In the genomic region with DNA sequence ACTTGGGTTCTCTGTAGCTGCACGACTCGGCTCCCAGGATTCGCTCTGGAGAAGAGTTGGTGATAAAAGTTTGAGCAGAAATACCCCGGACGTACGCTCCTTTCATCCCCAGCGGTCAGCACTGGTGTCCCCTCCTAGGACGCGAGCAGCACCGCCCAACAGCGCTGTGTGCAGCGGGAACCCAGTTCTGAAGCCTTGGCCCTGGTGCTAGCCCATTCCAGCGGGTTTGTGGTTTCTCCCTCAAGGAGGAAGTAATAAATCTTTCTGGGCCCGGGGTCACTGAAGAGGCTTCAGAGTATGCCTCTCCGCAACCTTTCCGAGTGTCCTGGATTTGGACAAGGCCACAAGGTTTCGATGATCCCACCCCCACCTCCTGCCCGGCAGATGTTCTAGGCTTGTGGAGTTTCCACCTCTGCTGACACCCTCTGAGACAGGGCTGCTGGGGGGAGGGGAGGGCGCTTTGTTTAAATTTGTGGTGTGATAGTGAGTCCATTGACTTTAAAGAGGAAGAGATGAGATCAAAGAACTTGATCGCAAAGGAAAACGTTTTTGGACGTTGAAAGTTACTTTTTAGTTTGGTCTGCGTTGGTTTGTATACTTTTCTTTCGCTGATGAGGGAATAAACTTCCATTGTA, we compare ENCODE assay signal across 8 mouse cellular contexts. TPM values are rescaled to one million over a fixed set of nuclear protein-coding genes. Genes with fewer than 3 reads are reported as not detected.
DNase-seq lines count a peak whose midpoint lies in the region; ATAC-seq lines count a peak whose summit lies in the region.

No protein-coding gene starts in this region.

- peak overlapping the region; percentile 78 for H3K9ac ChIP-seq in heart, embryonic 14.5 days (ENCODE audit: low read length)
- peak overlapping the region; percentile 81 for H3K9ac ChIP-seq in kidney, embryonic 16.5 days (replicated peaks; ENCODE audit: low read length)
- peak overlapping the region; percentile 32 for H3K9ac ChIP-seq in stomach, embryonic 14.5 days (replicated peaks; ENCODE audit: low read depth, low read length)

- WGBS in heart, embryonic 14.5 days: under 1% methylated on average over 24 of the region's 24 CpGs
- under 1% methylated on average over 24 of the region's 24 CpGs for WGBS in kidney, embryonic 16.5 days
- WGBS in stomach, embryonic 14.5 days: under 1% methylated on average over 24 of the region's 24 CpGs

- H3K4me3 ChIP-seq in heart, embryonic 14.5 days (ENCODE audit: control insufficient read depth in 1 of 2, insufficient read depth in 1 of 2, low read depth in 1 of 2, low read length in 2 of 2): peak overlapping the region; percentile 71 to 79
- peak overlapping the region; percentile 56 for H3K4me3 ChIP-seq in kidney, embryonic 16.5 days (ENCODE audit: low read length)
- H3K4me3 ChIP-seq in stomach, embryonic 14.5 days (ENCODE audit: low read depth, low read length): peak overlapping the region; percentile 61

- ATAC-seq in heart, embryonic 14.5 days (ENCODE audit: insufficient number of reproducible peaks, insufficient read depth, low FRiP score, low read depth): peak; percentile 16; the same call in 1 of the 2 replicates
- peak; percentile 69 for ATAC-seq in kidney, embryonic 16.5 days (ENCODE audit: low FRiP score, low TSS enrichment)
- peak; percentile 35; the same call in 1 of the 2 replicates for ATAC-seq in stomach, embryonic 14.5 days (ENCODE audit: insufficient number of reproducible peaks, insufficient read depth, low FRiP score, low read depth)

- peak; percentile 12 for DNase-seq in cerebellum, adult 11 months
- no peak for DNase-seq in cerebellum, adult 9-11 months
- DNase-seq in adrenal gland, postnatal 4 days (ENCODE audit: low spot score in 2 of 2): peak; percentile 23 to 45
- DNase-seq in lung, postnatal 10 days: peak; percentile 73
- no peak for DNase-seq in c-Kit-positive CD71-positive TER-119-positive erythroid progenitor cells, embryonic 14.5 days (ENCODE audit: low spot score)

- H3K4me1 ChIP-seq in heart, embryonic 14.5 days (ENCODE audit: control insufficient read depth in 2 of 2, insufficient read depth in 2 of 2, low read length in 2 of 2): peaks cover 4 to 16% of the 10 kb centered on the region in 2 experiments; a peak in 2 of 4 replicates
- peaks cover 20% of the 10 kb centered on the region for H3K4me1 ChIP-seq in kidney, embryonic 16.5 days (ENCODE audit: insufficient read depth, low read length)
- 0 out of 2 replicates have a peak, but pooled peaks cover 6% of the 10 kb centered on the region for H3K4me1 ChIP-seq in stomach, embryonic 14.5 days (ENCODE audit: control insufficient read depth, insufficient read depth, low read length)

- peak overlapping the region in 1 of 2 experiments; percentile 47; a peak in 1 of 4 replicates for H3K27ac ChIP-seq in heart, embryonic 14.5 days (replicated peaks in 1 of 2; ENCODE audit: control insufficient read depth in 1 of 2, insufficient read depth in 1 of 2, low read depth in 2 of 2, low read length in 2 of 2)
- peak overlapping the region; percentile 94 for H3K27ac ChIP-seq in kidney, embryonic 16.5 days (ENCODE audit: low read length)
- H3K27ac ChIP-seq in stomach, embryonic 14.5 days (ENCODE audit: low read length): peak overlapping the region; percentile 72; the same call in 1 of the 2 replicates

- H3K9me3 ChIP-seq in heart, embryonic 14.5 days (ENCODE audit: control insufficient read depth, low read length): no peaks in the 10 kb centered on the region
- no peaks in the 10 kb centered on the region for H3K9me3 ChIP-seq in kidney, embryonic 16.5 days (ENCODE audit: low read length)
- no peaks in the 10 kb centered on the region for H3K9me3 ChIP-seq in stomach, embryonic 14.5 days (ENCODE audit: control insufficient read depth, low read depth, low read length)

- H3K4me2 ChIP-seq in heart, embryonic 14.5 days (ENCODE audit: low read length): peak overlapping the region; percentile 99
- H3K4me2 ChIP-seq in kidney, embryonic 16.5 days (replicated peaks; ENCODE audit: low read depth, low read length): peak overlapping the region; percentile 93
- H3K4me2 ChIP-seq in stomach, embryonic 14.5 days (replicated peaks; ENCODE audit: low read depth, low read length): peak overlapping the region; percentile 94

- H3K36me3 ChIP-seq in heart, embryonic 14.5 days (ENCODE audit: control insufficient read depth, insufficient read depth, low read length): no peaks in the 10 kb centered on the region
- no peaks in the 10 kb centered on the region for H3K36me3 ChIP-seq in kidney, embryonic 16.5 days (ENCODE audit: insufficient read depth, low read length)
- no peaks in the 10 kb centered on the region for H3K36me3 ChIP-seq in stomach, embryonic 14.5 days (ENCODE audit: control insufficient read depth, insufficient read depth, low read length)

- peaks cover 7% of the 10 kb centered on the region for H3K27me3 ChIP-seq in heart, embryonic 14.5 days (ENCODE audit: control insufficient read depth, insufficient read depth, low read length)
- H3K27me3 ChIP-seq in kidney, embryonic 16.5 days (ENCODE audit: insufficient read depth, low read length): 0 out of 2 replicates have a peak, but pooled peaks cover 2% of the 10 kb centered on the region
- H3K27me3 ChIP-seq in stomach, embryonic 14.5 days (ENCODE audit: control insufficient read depth, insufficient read depth, low read length): 0 out of 2 replicates have a peak, but pooled peaks cover 2% of the 10 kb centered on the region

RNA-seq across cellular contexts. Expression of a gene that starts 1.2 kb away (rescaled TPM):
- 10 to 100 TPM; 42.5 to 42.6 TPM for total RNA-seq in adrenal gland, postnatal 4 days (2021)
- polyA plus RNA-seq in heart, embryonic 14.5 days (2014; fragmentation: Nextera tagmentation; extraction: Ambion mirVana): 1.9 and 2.4 TPM in 2 replicates
- polyA plus RNA-seq in kidney, embryonic 16.5 days (2015; fragmentation: Nextera tagmentation; extraction: Ambion mirVana): 6.6 and 7.2 TPM in 2 replicates
- polyA plus RNA-seq in stomach, embryonic 14.5 days (2014; fragmentation: Nextera tagmentation; extraction: Ambion mirVana): 3.0 and 4.4 TPM in 2 replicates

Comparison
In these comparisons a context has a peak if more than half of its experiments do, and no peak if none do; other contexts are left out.
1. DNase-seq: peak in cerebellum, adult 11 months (single experiment), adrenal gland, postnatal 4 days (2 of 2) and lung, postnatal 10 days (single experiment); none in cerebellum, adult 9-11 months (single experiment) and c-Kit-positive CD71-positive TER-119-positive erythroid progenitor cells, embryonic 14.5 days (single experiment).
2. ATAC-seq: peak in every context shown above with its lines; median percentile 69 in kidney, embryonic 16.5 days; 35 in stomach, embryonic 14.5 days; 16 in heart, embryonic 14.5 days.
3. Peak in every context shown above with its lines, with median percentiles within 50 percentile points of each other: H3K4me2 ChIP-seq, H3K4me3 ChIP-seq and H3K9ac ChIP-seq.